Mouse (Mus musculus) CD4-positive, CD25-positive, alpha-beta regulatory T cell, adult 2 months (primary cell): Measurements from ENCODE around the gene Fdxacb1.
A peak's percentile ranks its signal among the peaks of the same experiment; 100 is the strongest.

ENCODE experiments used
- DNase-seq: peaks from one replicate; pipeline ENCODE4 v3.0.0-alpha.2; 2012; ENCODE audit warnings: low read depth, low spot score

Gene Fdxacb1

GRCm38 (mm10) chr9:50746214-50746677, 21.8 kb upstream of the Fdxacb1 start, which contains the start of gene 2310030G06Rik:
Gene 2310030G06Rik (minus strand): TSS chr9:50746536.
- no peak for DNase-seq

DNA sequence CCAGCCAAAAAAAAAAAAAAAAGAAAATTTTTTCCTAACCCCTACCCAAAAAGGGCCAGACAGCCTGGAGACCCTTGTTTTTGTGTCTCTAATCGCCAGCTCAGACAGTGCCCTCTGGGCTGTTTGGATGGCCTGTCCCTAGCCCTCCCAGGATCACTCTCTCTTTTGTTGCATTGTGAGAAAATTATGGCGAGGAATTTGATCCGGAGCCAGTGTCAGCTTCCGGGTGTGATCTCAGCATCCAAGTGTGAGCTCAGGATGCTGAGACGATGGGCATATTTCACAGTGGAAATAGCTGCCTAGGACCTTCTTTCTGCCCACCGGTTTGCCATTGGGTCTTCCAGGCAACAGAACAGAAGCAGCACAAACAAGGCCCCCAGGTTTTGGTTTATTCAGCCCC, 17.3 kb upstream of the Fdxacb1 start:
- no peak for DNase-seq

GRCm38 (mm10) chr9:50751323-50751722, 16.7 kb upstream of the Fdxacb1 start, which contains the start of gene Cryab:
Gene Cryab (plus strand): TSS chr9:50751325.
- no peak for DNase-seq

DNA sequence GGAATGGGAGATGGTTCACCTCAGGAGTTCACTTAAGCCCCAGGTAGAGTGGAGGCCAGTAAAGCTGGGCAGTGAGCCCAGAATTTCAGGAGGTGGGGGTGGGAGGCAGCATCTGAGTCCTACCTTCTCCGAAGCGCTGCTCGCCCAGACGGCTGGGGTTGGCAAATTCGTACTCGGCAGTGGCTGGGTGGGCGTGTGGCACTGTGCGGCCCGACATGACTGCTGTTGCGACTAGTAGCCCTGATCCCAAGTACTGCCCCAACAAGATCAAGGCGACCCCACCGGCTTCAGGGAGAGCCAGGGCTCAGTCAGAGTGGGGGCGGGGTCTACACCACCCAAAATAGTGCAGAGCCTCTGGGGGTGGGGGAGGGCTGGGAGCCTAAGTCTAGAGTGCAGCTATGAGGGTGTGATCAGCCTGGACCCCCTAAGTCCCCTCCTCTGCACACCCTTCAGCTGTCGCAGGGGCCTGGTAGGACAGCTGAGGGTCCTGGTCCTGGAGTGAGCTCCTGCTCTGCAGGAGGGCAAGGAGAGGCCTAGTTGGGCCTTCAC, 15.9 kb upstream of the Fdxacb1 start, which contains the start of gene Hspb2:
Hspb2 (minus strand) TSS at position 301 of the 549 bp plus-strand sequence.
- DNase-seq: no peak

- DNase-seq: no peak
These were observed 15.0 kb upstream of the Fdxacb1 start for GRCm38 (mm10) chr9:50752784-50753615.

- DNase-seq: no peak
These were observed 14.1 kb upstream of the Fdxacb1 start for GRCm38 (mm10) chr9:50753947-50754346.

DNA sequence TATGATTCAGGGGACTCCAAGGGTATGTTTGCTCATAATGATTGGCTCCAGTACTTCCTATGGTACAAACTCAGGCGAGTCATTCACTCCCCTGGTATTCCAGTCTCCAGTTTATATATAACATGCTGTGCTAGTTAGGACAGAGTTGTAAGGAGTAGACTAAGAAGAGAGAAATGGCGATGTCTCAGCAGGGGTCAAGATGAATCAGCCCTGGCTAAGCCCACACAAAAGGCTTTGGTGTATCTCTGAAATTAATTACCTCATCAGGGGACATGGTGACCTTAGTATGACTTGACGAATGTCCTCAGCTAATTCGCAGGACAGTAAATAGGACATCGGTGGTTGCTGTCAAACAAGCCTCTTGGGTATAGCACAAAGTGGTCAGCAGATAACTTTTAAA, 11.3 kb upstream of the Fdxacb1 start:
- DNase-seq: no peak

GRCm38 (mm10) chr9:50761520-50762243, 6.4 kb upstream of the Fdxacb1 start:
- DNase-seq: no peak

GRCm38 (mm10) chr9:50763331-50763730, 4.7 kb upstream of the Fdxacb1 start:
- peak; percentile 40 for DNase-seq

DNA sequence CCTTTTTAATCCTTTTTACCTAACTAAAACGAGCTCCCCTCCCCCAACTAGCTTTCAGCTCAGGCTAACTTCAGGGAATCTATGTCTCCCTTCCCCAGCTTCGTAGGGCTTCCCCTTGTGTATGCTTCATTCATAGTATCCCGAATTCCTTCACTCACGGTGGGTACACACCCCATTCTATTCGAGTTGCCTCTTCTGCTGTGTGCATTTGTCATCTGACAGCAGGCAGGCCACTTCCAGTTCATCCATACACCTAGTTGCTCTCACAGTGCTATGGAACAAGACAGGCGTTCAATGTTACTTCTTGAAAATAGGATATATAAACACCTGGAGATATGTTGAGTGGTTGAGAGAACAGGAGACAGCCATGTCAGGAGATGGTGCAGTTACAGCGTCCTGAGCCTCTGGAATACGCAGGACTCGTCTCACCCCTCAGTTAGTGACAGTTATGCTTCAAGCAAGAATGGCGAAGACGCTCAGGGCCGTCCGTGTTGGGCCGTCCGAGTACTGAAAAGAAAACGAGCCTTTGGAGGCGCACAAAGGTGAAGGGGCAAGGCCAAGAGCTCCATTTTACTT, 417 bp upstream of the Fdxacb1 start:
- no peak for DNase-seq

- DNase-seq: no peak
These were observed 2.0 kb downstream of the Fdxacb1 start for GRCm38 (mm10) chr9:50770011-50770410.

GRCm38 (mm10) chr9:50774026-50774462, 6.0 kb downstream of the Fdxacb1 start:
- DNase-seq: no peak

- DNase-seq: peak; percentile 93
These were observed 7.1 kb downstream of the Fdxacb1 start, which contains the start of the genes Alg9 and 1110032A03Rik for GRCm38 (mm10) chr9:50774991-50775612. Gene Alg9 (plus strand): TSS chr9:50775019. Gene 1110032A03Rik (minus strand): TSS chr9:50775520.

GRCm38 (mm10) chr9:50775662-50776126, 7.7 kb downstream of the Fdxacb1 start:
- peak; percentile 34 for DNase-seq

GRCm38 (mm10) chr9:50776162-50776760, 8.2 kb downstream of the Fdxacb1 start:
- no peak for DNase-seq

- peak; percentile 71 for DNase-seq
These were observed 14.1 kb downstream of the Fdxacb1 start for GRCm38 (mm10) chr9:50782155-50782554.

DNA sequence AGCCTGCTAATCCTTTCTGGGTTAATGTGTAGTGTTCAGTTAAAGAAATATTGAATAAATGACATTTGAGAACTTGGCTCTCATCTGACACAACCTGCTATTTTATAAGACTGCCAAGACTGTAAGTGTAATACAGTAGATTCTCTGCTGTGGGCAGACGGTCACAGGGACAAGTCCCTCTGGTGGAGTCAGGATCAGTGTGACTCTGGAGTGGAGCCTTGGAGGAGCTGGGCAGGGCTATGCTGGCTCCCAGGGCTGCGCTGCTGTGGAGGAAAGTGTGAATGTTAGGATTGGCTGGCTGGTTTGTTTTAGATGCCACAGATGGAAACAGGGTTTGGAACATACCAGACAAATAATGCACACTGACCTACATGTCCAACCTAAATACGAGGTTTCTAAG, 27.2 kb downstream of the Fdxacb1 start:
- DNase-seq: no peak

DNA sequence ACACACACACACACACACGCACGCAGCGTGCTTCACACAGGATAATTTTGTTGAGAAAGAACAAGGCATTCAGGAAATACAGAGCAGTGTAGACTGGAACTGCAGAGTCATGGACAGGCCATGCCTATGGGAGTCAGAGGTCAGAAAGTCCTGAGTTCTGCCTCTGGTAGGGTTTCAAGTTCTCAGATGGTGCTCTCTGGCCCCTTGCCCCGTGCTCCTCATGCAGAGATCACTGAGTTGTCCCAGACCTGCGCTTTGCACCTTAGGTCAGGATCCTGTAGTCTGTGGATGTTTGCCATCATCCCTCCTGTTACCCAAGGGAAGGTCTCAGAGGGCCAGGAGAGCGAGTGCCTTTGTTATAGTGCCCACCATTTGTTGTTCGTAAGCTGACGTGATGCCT, 28.7 kb downstream of the Fdxacb1 start:
- DNase-seq: no peak

GRCm38 (mm10) chr9:50797641-50798040, 29.6 kb downstream of the Fdxacb1 start:
- no peak for DNase-seq

DNA sequence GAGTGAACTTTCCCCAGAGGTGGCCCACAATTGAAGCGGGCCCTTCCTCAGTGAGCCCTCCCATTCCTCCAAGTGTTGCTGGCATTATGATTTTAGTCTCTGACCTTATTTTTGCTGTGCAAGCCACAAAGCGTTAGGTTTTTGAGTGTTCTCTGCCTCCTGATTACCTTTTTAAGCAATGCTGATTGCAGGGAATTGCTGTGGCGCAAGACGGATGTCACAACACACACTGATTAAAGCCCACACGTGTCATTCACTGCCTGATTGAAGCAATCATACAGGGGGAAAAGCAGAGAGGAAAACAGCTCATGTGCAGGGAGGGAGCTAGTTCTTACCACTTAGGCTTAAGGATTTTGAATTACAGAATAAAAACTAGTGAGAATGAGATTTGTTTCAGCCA, 30.3 kb downstream of the Fdxacb1 start:
- no peak for DNase-seq

DNA sequence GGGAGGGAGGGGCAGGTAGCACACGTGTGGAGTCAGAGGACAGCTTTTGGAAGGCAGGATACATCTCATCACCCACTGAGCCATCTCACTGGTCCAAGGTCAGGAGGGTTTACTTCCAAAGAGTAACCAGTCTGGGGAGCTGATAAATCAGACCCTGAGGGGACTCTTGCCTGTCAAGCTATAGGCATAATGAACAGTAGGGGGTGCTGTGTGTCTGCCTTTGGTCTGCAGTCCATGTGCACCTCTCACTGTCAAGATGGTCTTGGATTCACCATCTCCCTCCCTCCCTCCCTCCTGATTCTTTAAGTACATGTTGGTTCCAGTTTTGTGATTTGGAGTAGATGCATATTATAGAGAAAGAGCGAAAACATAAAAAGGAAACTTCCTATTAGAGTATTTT, 32.9 kb downstream of the Fdxacb1 start:
- peak; percentile 84 for DNase-seq
